Mouse (Mus musculus) hindbrain, postnatal 0 days (tissue): ENCODE data around the gene Kirrel3. TPM values are rescaled to one million over a fixed set of nuclear protein-coding genes. Genes with fewer than 3 reads are reported as not detected.
A peak's percentile ranks its signal among the peaks of the same experiment; 100 is the strongest.

Experiments used
- ATAC-seq: fragments of 200-750 bp; cut with Nextera tagmentation; 2 replicates; pipeline ENCODE4 v1.8.0; 2017; ENCODE audit warnings: mild to moderate bottlenecking, moderate TSS enrichment, moderate library complexity
- DNase-seq: peaks from one replicate; pipeline ENCODE4 v3.0.0-alpha.2; 2015; ENCODE audit warnings: low spot score
- H3K27ac ChIP-seq: fragments of 300-500 bp; sonication (generic); 2 replicates; pipeline ENCODE4 v1.5.1; 2014; ENCODE audit warnings: mild to moderate bottlenecking
- H3K27me3 ChIP-seq: fragments of 300-500 bp; sonication (generic); 2 replicates; pipeline ENCODE4 v1.6.1; 2014; ENCODE audit warnings: low read length, mixed read lengths; ENCODE audit not compliant: insufficient read depth
- H3K36me3 ChIP-seq: fragments of 300-500 bp; sonication (generic); 2 replicates; pipeline ENCODE4 v1.6.1; 2014; ENCODE audit warnings: low read length, mixed read lengths; ENCODE audit not compliant: insufficient read depth
- H3K4me1 ChIP-seq: fragments of 300-500 bp; sonication (generic); 2 replicates; pipeline ENCODE4 v1.6.1; 2014; ENCODE audit warnings: antibody characterized with exemption, low read length, mixed read lengths; ENCODE audit not compliant: insufficient read depth
- H3K4me2 ChIP-seq: fragments of 300-500 bp; sonication (generic); 2 replicates; pipeline ENCODE4 v1.6.1; 2014; ENCODE audit warnings: low read depth, mild to moderate bottlenecking, low read length, moderate library complexity, mixed read lengths
- H3K4me3 ChIP-seq: fragments of 300-500 bp; sonication (generic); 2 replicates; pipeline ENCODE4 v1.5.1; 2014; ENCODE audit warnings: low read length
- H3K9ac ChIP-seq: fragments of 300-500 bp; sonication (generic); replicated peaks from 2 replicates; pipeline ENCODE4 v1.6.1; 2014; ENCODE audit warnings: mild to moderate bottlenecking, low read length, moderate library complexity, mixed read lengths
- H3K9me3 ChIP-seq: fragments of 300-500 bp; sonication (generic); 2 replicates; pipeline ENCODE4 v1.6.1; 2016; ENCODE audit warnings: low read length, mixed read lengths
- CTCF ChIP-seq: IDR thresholded peaks from 2 replicates; pipeline ENCODE4 v1.5.1; 2016; ENCODE audit warnings: antibody characterized with exemption, control low read depth, low read depth
- WGBS: fragments of 180-500 bp; shearing (Covaris S2); extraction: QIAGEN DNeasy Blood & Tissue Kit; methylation state at CpG from one replicate; pipeline ENCODE4 v1.1.7; 2014; 5-methylcytosine and 5-hydroxymethylcytosine counted together
- polyA plus RNA-seq: library from polyadenylated mRNA; unstranded; fragments of >200 nt; fragmentation: Nextera tagmentation; extraction: Ambion mirVana; gene quantifications from 2 replicates; pipeline ENCODE4 v1.2.1, GENCODE M21; 2015
- total RNA-seq: library from RNA; depleted of rRNA; stranded (reverse); fragments of >200 nt; gene quantifications from 2 replicates; pipeline ENCODE4 v1.2.3, GENCODE M21; 2014

The Kirrel3 gene
- total and polyA plus RNA-seq, 2 experiments from 2014 or later, result 40.6 to 44.9 TPM

DNA sequence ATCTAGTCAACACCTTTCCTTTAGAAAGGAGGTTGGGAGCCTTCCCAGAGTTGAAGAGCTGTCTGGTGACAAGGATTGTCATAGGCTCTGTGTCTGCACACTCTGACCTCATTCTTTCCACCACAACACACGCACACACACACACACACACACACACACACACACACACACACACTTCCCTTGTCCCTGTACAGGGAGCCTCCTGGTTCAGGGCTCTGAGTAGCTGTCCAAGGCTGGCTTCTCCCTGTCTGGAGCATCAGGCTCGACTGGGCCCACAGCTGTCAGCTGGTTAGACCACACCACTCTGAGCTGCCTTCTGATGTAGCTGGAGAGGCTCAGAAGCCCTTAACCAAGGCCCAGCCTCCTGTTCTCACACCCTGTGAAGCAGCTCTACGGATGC, 302.2 kb downstream of the Kirrel3 start:
- no peak overlapping the region for H3K27ac ChIP-seq
- no peak for TF ChIP-seq CTCF
- no peaks in the 10 kb centered on the region for H3K36me3 ChIP-seq
- WGBS, result 71% methylated on average over 3 of the region's 3 CpGs
- no peaks in the 10 kb centered on the region for H3K4me1 ChIP-seq
- DNase-seq (no peak), ATAC-seq (no peak)
- H3K27me3 ChIP-seq, result no peaks in the 10 kb centered on the region
- no peaks in the 10 kb centered on the region for H3K9me3 ChIP-seq
- no peak overlapping the region for H3K9ac ChIP-seq
- no peak overlapping the region for H3K4me2 ChIP-seq
- no peak overlapping the region for H3K4me3 ChIP-seq

DNA sequence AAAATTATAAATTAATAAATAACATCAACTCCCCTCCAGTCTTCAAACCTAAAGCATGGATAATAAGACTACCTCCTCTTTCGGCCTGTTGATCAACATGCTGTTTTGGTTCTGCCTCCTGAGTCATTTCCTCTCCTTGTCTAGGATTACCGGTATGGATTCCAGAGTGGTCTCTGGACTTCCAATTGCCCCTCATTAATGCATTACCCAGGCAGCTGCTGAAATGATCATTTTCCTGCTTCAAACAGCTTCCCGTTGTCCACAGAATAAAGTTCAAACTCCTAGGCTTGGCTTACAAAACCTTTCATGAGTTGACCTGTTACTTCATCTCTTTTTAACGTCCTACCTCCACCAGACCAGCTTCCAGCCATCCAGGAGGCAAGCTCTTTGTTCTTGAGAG, 309.5 kb downstream of the Kirrel3 start:
- Histone ChIP-seq H3K4me2 (no peak overlapping the region), H3K9ac (no peak overlapping the region), H3K36me3 (no peaks in the 10 kb centered on the region), H3K9me3 (no peaks in the 10 kb centered on the region), H3K27me3 (no peaks in the 10 kb centered on the region), H3K4me1 (no peaks in the 10 kb centered on the region), H3K27ac (no peak overlapping the region), H3K4me3 (no peak overlapping the region)
- ATAC-seq (no peak), DNase-seq (no peak)
- TF ChIP-seq CTCF, result no peak
- 49% methylated on average over 4 of the region's 4 CpGs for WGBS

DNA sequence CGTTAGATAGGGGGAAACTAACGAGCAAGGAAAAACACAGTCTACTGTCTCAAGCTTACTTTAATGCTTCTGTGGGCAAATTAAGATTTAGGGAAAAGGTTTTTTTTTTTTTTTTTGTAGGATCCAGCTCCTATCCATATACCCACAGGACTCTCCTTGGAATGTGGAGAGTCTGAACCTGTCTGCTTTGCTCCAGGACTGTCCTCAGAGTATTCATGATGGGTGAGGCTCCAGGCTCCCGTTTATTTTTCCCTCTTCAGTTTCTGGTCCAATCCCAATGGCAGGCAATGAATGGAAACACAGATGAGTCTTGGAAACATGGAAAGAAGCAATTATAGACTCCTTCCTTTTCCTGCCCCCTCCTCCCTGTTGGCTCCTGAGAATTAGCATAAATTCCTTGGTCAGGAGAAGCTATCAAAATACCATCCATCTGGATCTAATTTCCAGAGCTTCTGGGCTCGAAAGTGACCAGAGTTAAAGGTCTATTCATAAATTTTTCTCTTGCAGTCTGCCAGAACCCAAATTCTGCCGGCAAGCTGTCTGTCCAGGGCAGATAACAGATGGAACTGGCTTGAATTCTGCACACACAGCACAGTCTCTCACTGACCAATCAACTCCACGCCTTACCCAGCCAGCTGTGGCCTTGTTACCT, 312.1 kb downstream of the Kirrel3 start:
- H3K27ac ChIP-seq, result no peak overlapping the region
- H3K9ac ChIP-seq, result no peak overlapping the region
- no peaks in the 10 kb centered on the region for H3K27me3 ChIP-seq
- no peaks in the 10 kb centered on the region for H3K36me3 ChIP-seq
- no peak for TF ChIP-seq CTCF
- no peaks in the 10 kb centered on the region for H3K4me1 ChIP-seq
- H3K4me2 ChIP-seq, result no peak overlapping the region
- ATAC-seq, result no peak
- no peaks in the 10 kb centered on the region for H3K9me3 ChIP-seq
- 59% methylated on average over 6 of the region's 6 CpGs for WGBS
- DNase-seq, result no peak
- no peak overlapping the region for H3K4me3 ChIP-seq

DNA sequence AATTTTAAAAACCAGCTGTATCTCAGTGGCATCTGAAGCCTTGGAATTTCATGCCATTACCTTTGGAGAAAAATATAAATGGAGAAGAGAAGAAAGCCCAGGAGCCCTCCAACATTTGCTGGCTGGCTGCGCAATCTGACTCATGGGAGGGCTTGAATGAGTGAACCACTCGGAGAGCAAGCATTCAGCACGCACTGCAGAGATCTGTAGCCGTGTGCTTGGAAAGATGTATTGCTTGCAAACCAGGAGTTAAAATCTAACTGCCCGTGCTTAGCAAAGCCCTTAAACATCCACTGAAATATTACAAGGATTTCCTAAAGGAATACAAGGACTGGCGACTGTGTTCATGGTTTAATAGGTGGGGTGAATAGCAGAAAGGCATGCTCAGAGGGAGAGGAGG, 316.0 kb downstream of the Kirrel3 start:
- H3K9me3 ChIP-seq, result no peaks in the 10 kb centered on the region

DNA sequence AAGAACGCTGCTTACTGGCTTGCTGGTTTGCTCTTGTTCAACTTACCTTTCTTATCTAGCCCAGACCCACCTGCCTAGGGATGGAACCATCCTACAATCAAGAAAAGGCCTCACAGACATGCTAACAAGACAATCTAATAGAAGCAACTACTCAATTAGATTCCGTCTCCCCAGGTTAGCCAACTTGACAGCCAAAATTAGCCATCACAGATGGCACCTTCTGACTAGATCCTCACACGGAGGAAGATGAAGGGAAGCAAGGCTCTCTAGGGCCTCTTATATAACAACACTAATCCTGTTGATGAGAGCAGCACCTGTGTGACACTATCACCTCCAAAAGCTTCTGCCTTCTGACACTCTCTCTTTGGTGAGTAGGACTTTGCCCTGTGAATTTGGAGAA, 321.2 kb downstream of the Kirrel3 start:
- 82% methylated on average over 3 of the region's 3 CpGs for WGBS
- H3K9ac ChIP-seq, result no peak overlapping the region
- H3K4me3 ChIP-seq, result no peak overlapping the region
- H3K4me2 ChIP-seq, result no peak overlapping the region
- no peak for DNase-seq
- no peaks in the 10 kb centered on the region for H3K4me1 ChIP-seq
- H3K9me3 ChIP-seq, result no peaks in the 10 kb centered on the region
- H3K27me3 ChIP-seq, result no peaks in the 10 kb centered on the region; the same call in 1 of the 2 replicates
- H3K36me3 ChIP-seq, result no peaks in the 10 kb centered on the region
- no peak for ATAC-seq
- TF ChIP-seq CTCF, result no peak
- no peak overlapping the region for H3K27ac ChIP-seq

More for the DNA sequence above, 316.0 kb downstream of the Kirrel3 start:
- DNase-seq, result no peak
- WGBS, result 61% methylated on average over 6 of the region's 6 CpGs
- H3K36me3 ChIP-seq, result no peaks in the 10 kb centered on the region
- no peaks in the 10 kb centered on the region for H3K27me3 ChIP-seq
- H3K9ac ChIP-seq, result no peak overlapping the region
- no peak overlapping the region for H3K27ac ChIP-seq
- H3K4me2 ChIP-seq, result no peak overlapping the region
- no peak overlapping the region for H3K4me3 ChIP-seq
- H3K4me1 ChIP-seq, result no peaks in the 10 kb centered on the region
- no peak for ATAC-seq
- TF ChIP-seq CTCF, result no peak

DNA sequence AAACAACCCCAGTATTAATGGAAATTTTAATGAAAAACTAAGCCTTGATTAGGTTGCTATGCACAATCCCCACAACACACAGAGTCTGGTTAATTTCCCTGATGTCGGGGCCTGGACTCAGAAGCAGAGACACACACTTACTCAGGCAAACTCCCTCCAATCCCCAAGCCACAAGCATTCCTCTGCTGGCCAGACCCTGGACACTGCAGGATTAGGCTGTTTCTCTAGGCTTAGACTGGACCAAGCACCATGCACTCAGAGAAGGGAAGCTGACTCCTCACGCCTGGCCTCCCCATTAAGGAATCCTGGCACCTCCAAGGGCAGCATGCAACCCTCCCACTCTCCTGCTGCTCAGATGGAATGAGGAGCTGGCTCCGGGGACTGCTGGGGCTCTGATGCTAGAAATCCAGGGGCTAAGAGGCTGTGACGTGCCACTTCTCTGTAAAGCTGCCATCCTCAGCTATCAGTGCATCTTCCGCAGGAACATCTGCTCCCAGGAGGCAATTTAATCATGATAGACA, 324.4 kb downstream of the Kirrel3 start:
- 0 out of 2 replicates have a peak overlapping the region, but pooled peaks have one; percentile 21 for H3K9ac ChIP-seq
- H3K4me2 ChIP-seq, result no peak overlapping the region
- WGBS, result 39% methylated on average over 5 of the region's 5 CpGs
- no peak overlapping the region for H3K4me3 ChIP-seq
- no peaks in the 10 kb centered on the region for H3K36me3 ChIP-seq
- DNase-seq (no peak), ATAC-seq (0 out of 2 replicates have a peak, but pooled peaks have one; percentile 15)
- no peaks in the 10 kb centered on the region; the same call in 1 of the 2 replicates for H3K27me3 ChIP-seq
- no peaks in the 10 kb centered on the region for H3K4me1 ChIP-seq
- no peaks in the 10 kb centered on the region for H3K9me3 ChIP-seq
- no peak overlapping the region for H3K27ac ChIP-seq
- TF ChIP-seq CTCF, result no peak

DNA sequence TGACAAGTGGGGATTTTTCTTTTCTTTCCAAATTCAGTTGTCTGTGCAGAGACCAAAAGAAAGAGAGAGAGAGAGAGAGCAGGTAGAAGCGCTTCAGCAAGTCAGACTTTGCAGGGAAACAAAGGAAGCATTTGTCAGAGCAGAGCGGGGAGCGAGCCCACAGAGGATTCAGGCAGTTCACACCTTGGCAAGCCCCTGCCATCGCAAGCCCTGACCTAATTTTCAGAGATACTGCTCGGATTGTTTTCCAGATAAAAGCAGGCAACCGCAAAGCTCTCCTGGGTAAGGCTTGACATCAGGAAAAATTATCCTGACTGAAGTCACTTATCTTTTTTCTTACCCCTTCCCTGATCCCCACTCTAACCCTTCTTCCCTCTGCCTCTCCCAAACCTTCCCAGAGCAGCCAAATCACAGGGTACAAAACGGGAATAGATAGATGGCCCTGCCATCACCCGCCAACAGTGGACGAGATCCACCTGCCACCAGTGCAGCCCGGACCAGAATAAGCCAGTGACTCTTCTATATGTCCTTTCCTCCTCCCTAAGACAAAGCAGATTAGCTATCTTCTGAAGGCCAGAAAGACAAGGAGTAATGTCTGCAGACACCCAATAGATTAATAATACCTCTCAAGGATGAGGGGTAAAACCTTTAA, 332.8 kb downstream of the Kirrel3 start:
- peaks cover 5% of the 10 kb centered on the region; the same call in 1 of the 2 replicates for H3K4me1 ChIP-seq
- no peak overlapping the region for H3K4me2 ChIP-seq
- 36% methylated on average over 10 of the region's 10 CpGs for WGBS
- no peaks in the 10 kb centered on the region for H3K36me3 ChIP-seq
- H3K9me3 ChIP-seq, result no peaks in the 10 kb centered on the region
- H3K4me3 ChIP-seq, result no peak overlapping the region
- no peak overlapping the region for H3K27ac ChIP-seq
- no peak for DNase-seq
- H3K27me3 ChIP-seq, result no peaks in the 10 kb centered on the region
- TF ChIP-seq CTCF, result no peak
- H3K9ac ChIP-seq, result no peak overlapping the region
- ATAC-seq, result no peak
